Mouse (Mus musculus) embryonic facial prominence, embryonic 11.5 days (tissue): ENCODE measurements around the gene Gm5150. TPM values are rescaled to one million over a fixed set of nuclear protein-coding genes. Genes with fewer than 3 reads are reported as not detected.
"Not testable (repeated sequence)": the region's sequence is repeated elsewhere in the genome, so short reads cannot be mapped to it uniquely, and the experiment has no call there.

ENCODE experiments used
- ATAC-seq: fragments of 200-750 bp; cut with Nextera tagmentation; replicated peaks from 2 replicates; pipeline ENCODE4 v1.8.0; 2017; ENCODE audit warnings: low read depth; ENCODE audit not compliant: insufficient number of reproducible peaks, low FRiP score, low TSS enrichment
- DNase-seq: peaks from one replicate; pipeline ENCODE4 v3.0.0-alpha.2; 2015; ENCODE audit warnings: low spot score
- H3K27ac ChIP-seq: fragments of 300-500 bp; sonication (generic); replicated peaks from 2 replicates; pipeline ENCODE4 v1.5.1; 2014; ENCODE audit warnings: mild to moderate bottlenecking, low read depth, low read length, control low read depth
- H3K27me3 ChIP-seq: fragments of 300-500 bp; sonication (generic); 2 replicates; pipeline ENCODE4 v1.6.1; 2014; ENCODE audit warnings: mild to moderate bottlenecking, low read length, moderate library complexity, mixed read lengths; ENCODE audit not compliant: control insufficient read depth, insufficient read depth
- H3K36me3 ChIP-seq: fragments of 300-500 bp; sonication (generic); replicated peaks from 2 replicates; pipeline ENCODE4 v1.6.1; 2014; ENCODE audit warnings: low read depth, mild to moderate bottlenecking, low read length, moderate library complexity, mixed read lengths; ENCODE audit not compliant: control insufficient read depth, insufficient read depth
- H3K4me1 ChIP-seq: fragments of 300-500 bp; sonication (generic); 2 replicates; pipeline ENCODE4 v1.6.1; 2014; ENCODE audit warnings: low read length, mixed read lengths; ENCODE audit not compliant: control insufficient read depth, insufficient read depth
- H3K4me2 ChIP-seq: fragments of 300-500 bp; sonication (generic); 2 replicates; pipeline ENCODE4 v1.6.1; 2014; ENCODE audit warnings: low read depth, mild to moderate bottlenecking, control low read depth, low read length, moderate library complexity
- H3K4me3 ChIP-seq: fragments of 300-500 bp; sonication (generic); 2 replicates; pipeline ENCODE4 v1.5.1; 2014; ENCODE audit warnings: low read depth, low read length, control low read depth
- H3K9ac ChIP-seq: fragments of 300-500 bp; sonication (generic); replicated peaks from 2 replicates; pipeline ENCODE4 v1.6.1; 2014; ENCODE audit warnings: mild to moderate bottlenecking, control low read depth, low read length
- H3K9me3 ChIP-seq: fragments of 300-500 bp; sonication (generic); replicated peaks from 2 replicates; pipeline ENCODE4 v1.6.1; 2016; ENCODE audit warnings: mild to moderate bottlenecking, low read length, inconsistent platforms, mixed read lengths; ENCODE audit not compliant: control insufficient read depth
- WGBS: fragments of 180-500 bp; shearing (Covaris S2); extraction: QIAGEN DNeasy Blood & Tissue Kit; methylation state at CpG from one replicate; pipeline ENCODE4 v1.1.7; 2014; 5-methylcytosine and 5-hydroxymethylcytosine counted together
- polyA plus RNA-seq: library from polyadenylated mRNA; unstranded; fragments of >200 nt; fragmentation: Nextera tagmentation; extraction: Ambion mirVana; gene quantifications from 2 replicates; pipeline ENCODE4 v1.2.1, GENCODE M21; 2014

Gene Gm5150
- not detected in 2 replicates for polyA plus RNA-seq

GRCm38 (mm10) chr3:16006215-16006614 lies at the start of gene Gm5150:
Gm5150 (minus strand) TSS chr3:16006437.
- Histone ChIP-seq H3K4me2 (no peak within 1 kb of the TSS), H3K27me3 (no peaks in the 10 kb centered on the region), H3K9me3 (no peaks in the 10 kb centered on the region), H3K9ac (no peak within 1 kb of the TSS), H3K36me3 (no peaks in the 10 kb centered on the region), H3K4me3 (no peak within 1 kb of the TSS), H3K27ac (no peak within 1 kb of the TSS), H3K4me1 (no peaks in the 10 kb centered on the region)
- 88% methylated on average over 2 of the region's 2 CpGs for WGBS
- DNase-seq (no peak), ATAC-seq (no peak)

DNA sequence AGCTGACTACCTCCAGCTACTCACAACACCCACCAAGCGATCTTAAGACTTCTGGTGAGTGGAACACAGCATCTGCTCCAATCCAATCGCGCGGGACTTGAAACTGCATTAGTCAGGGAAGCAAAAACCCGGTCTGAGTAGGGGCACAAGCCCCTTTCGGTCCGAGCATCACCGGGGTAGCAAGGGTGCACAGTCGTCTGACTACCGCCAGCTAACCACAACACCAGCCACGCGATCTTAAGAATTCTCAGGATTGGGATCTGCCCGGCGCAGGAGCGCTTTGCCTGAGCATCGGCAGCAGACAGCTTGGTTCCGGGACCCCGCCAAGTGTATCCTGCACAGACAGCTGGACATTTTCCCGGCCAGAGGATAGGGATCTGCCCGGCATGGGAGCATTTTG lies 45.5 kb upstream of the Gm5150 start:
- 80% methylated on average over 20 of the region's 20 CpGs for WGBS
- ATAC-seq: not testable (repeated sequence)

DNA sequence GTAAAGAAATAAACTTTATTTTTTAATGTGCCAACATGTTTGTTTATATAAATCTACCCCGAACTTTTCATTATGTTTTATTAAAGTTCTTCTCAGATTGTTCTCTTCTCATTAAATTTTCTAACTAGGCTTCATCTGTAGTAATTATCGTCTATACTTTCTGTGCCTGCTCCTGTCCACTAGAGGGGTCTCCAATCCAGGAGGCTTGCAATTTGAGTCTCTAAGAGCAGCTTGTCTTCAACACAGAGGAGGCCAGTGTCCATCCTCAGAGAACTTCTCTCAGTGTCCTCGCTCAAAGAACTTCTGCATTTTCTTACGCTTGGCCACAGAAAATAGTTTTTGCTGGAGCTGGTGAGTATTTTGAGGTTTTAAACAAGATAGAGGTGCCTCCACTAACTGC lies 41.1 kb upstream of the Gm5150 start:
- Histone ChIP-seq H3K4me1 (no peaks in the 10 kb centered on the region), H3K4me3 (no peak overlapping the region), H3K9me3 (no peaks in the 10 kb centered on the region), H3K9ac (no peak overlapping the region), H3K36me3 (no peaks in the 10 kb centered on the region), H3K4me2 (no peak overlapping the region), H3K27me3 (no peaks in the 10 kb centered on the region), H3K27ac (no peak overlapping the region)
- DNase-seq (no peak), ATAC-seq (no peak)
- WGBS: 65% methylated on average over 4 of the region's 4 CpGs

More for the DNA sequence above, 45.5 kb upstream of the Gm5150 start:
- not testable (repeated sequence) for H3K4me3 ChIP-seq, DNase-seq, H3K9ac ChIP-seq, H3K27ac ChIP-seq, H3K27me3 ChIP-seq, H3K36me3 ChIP-seq, H3K9me3 ChIP-seq, H3K4me1 ChIP-seq, H3K4me2 ChIP-seq

- Histone ChIP-seq H3K9ac (no peak overlapping the region), H3K4me2 (no peak overlapping the region)
- 5% methylated on average over 1 of the region's 1 CpGs for WGBS
These were observed 37.1 kb upstream of the Gm5150 start for GRCm38 (mm10) chr3:16043315-16043714.

DNA sequence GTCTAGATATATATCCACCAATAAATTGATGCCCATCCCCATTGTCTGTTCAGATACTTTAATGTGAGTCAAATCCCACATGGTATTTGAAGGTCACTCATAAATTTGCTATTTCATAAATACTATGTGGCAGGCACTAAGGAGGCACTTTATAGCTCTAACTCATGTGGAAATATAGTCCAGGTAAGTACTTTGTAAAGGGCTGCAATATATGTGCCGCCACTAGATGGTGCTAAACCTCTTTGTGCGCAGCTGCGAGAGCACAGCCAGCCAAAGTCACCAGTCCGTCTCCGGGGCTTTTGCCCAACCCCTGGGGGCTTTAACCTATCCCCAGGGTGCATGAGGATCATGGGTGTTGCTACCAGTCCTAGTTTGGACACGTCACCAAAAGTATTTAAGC lies 18.8 kb upstream of the Gm5150 start:
- H3K27ac ChIP-seq, H3K4me1 ChIP-seq, H3K27me3 ChIP-seq, DNase-seq, H3K4me3 ChIP-seq, ATAC-seq, H3K4me2 ChIP-seq, H3K9ac ChIP-seq, H3K9me3 ChIP-seq, H3K36me3 ChIP-seq: not testable (repeated sequence)
- WGBS: 0% methylated on average over 4 of the region's 6 CpGs

More at GRCm38 (mm10) chr3:16043315-16043714, 37.1 kb upstream of the Gm5150 start:
- no peaks in the 10 kb centered on the region for H3K27me3 ChIP-seq
- no peak overlapping the region for H3K4me3 ChIP-seq
- H3K4me1 ChIP-seq: no peaks in the 10 kb centered on the region
- peak; percentile 65 for DNase-seq
- no peaks in the 10 kb centered on the region for H3K9me3 ChIP-seq
- H3K27ac ChIP-seq: no peak overlapping the region
- no peaks in the 10 kb centered on the region for H3K36me3 ChIP-seq
- ATAC-seq: no peak

DNA sequence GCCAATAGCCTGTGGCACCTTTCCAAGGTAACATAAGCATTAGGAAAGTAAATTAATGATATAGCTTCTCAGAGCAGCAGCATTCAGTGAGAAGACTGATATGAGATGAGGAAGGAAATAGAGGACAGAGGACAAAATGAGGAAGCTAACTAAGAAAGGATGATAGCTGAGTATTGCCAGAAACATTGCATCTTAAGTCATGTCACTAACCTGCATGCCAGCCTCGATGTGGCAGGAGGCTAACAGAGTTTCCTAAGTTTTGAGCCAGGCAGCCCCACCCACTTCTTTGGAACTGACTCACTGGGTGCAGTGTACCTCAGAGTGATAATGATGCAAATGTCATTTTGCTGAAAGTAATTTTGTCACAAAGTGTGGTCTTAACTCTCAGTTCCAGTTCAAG lies 16.0 kb upstream of the Gm5150 start:
- Histone ChIP-seq H3K9ac (no peak overlapping the region), H3K27me3 (no peaks in the 10 kb centered on the region), H3K4me2 (no peak overlapping the region), H3K36me3 (no peaks in the 10 kb centered on the region), H3K4me3 (no peak overlapping the region), H3K9me3 (no peaks in the 10 kb centered on the region), H3K27ac (no peak overlapping the region), H3K4me1 (no peaks in the 10 kb centered on the region)
- 68% methylated on average over 1 of the region's 1 CpGs for WGBS
- no peak for DNase-seq
- ATAC-seq: no peak

DNA sequence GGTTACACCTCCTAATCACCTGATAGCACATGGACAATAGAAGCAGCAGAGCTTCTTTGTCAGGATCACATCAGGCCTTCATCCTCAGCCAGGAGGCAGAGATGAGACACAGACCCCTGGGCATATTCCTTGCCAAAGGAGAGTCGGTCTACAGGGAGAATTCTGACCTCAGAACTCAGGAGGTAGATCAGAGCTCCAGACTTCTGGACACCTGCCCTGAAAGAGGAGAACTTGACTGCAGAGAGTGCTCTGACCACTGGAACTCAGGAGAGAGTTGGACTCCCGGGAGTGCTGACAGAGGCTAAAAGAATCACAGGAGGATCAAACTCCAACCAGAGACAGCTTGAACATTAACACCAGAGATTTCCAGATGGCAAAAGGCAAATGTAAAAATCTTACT lies 8.2 kb upstream of the Gm5150 start:
- not testable (repeated sequence) for H3K36me3 ChIP-seq, H3K4me1 ChIP-seq, H3K27ac ChIP-seq, DNase-seq, H3K9ac ChIP-seq, H3K4me2 ChIP-seq, H3K27me3 ChIP-seq, H3K9me3 ChIP-seq, ATAC-seq, H3K4me3 ChIP-seq
- WGBS: 80% methylated on average over 2 of the region's 2 CpGs

DNA sequence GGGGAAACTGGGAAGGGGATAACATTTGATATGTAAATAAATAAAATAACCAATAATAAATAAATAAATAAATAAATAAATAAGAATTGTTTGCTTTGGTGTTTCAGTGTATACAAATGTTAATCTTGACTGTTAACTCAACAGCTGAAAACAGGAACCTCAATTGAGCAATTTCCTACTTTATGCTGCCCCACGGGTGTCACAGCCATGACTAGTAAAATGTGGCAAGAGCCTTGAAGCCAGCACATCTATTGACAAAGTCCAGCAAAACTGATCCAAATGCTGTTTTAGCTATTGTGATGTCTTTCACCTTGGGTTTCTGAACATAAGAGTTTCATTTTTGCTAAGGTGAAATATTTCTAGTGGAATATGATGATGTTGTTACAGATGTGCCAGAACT lies 1.6 kb upstream of the Gm5150 start:
- no peak overlapping the region for H3K4me2 ChIP-seq
- DNase-seq (no peak), ATAC-seq (no peak)
- no peak overlapping the region for H3K4me3 ChIP-seq
- no peak overlapping the region for H3K27ac ChIP-seq
- H3K4me1 ChIP-seq: no peaks in the 10 kb centered on the region
- 76% methylated on average over 1 of the region's 1 CpGs for WGBS
- H3K9ac ChIP-seq: no peak overlapping the region
- H3K36me3 ChIP-seq: no peaks in the 10 kb centered on the region
- no peaks in the 10 kb centered on the region for H3K27me3 ChIP-seq
- H3K9me3 ChIP-seq: no peaks in the 10 kb centered on the region
